Mouse (Mus musculus) CH12.LX (cell line): ENCODE data around the gene Tmem145. TPM values are rescaled to one million over a fixed set of nuclear protein-coding genes. Genes with fewer than 3 reads are reported as not detected.

Experiments
- DNase-seq: peaks from one replicate; pipeline ENCODE4 v3.0.0-alpha.2; 2013; ENCODE audit errors: extremely low read depth
- H3K27ac ChIP-seq: 2 replicates; pipeline ENCODE4 v1.5.1; 2012; ENCODE audit warnings: low read depth, mild to moderate bottlenecking, control low read depth, moderate library complexity; ENCODE audit not compliant: insufficient read depth
- H3K27me3 ChIP-seq: replicated peaks from 2 replicates; pipeline ENCODE3; 2012; ENCODE audit warnings: inconsistent platforms
- H3K36me3 ChIP-seq, 2 experiments: replicated peaks in 1 of 2; 2 replicates each; pipeline versions ENCODE3 to v1.6.1; 2012; ENCODE audit warnings: inconsistent platforms in 1 of 2, low read length in 1 of 2, mild to moderate bottlenecking in 1 of 2, mixed read lengths in 1 of 2, moderate library complexity in 1 of 2; ENCODE audit not compliant: control insufficient read depth in 1 of 2, insufficient read depth in 1 of 2
- H3K4me1 ChIP-seq, 2 experiments: 2 replicates each; pipeline ENCODE4 v1.6.1; 2012; ENCODE audit warnings: inconsistent platforms in 1 of 2, moderate library complexity in 1 of 2; ENCODE audit not compliant: insufficient read depth in 2 of 2, control insufficient read depth in 1 of 2
- H3K4me2 ChIP-seq: 2 replicates; pipeline ENCODE4 v1.6.1; 2012; ENCODE audit warnings: low read depth, mild to moderate bottlenecking, control low read depth; ENCODE audit not compliant: poor library complexity, insufficient read depth, severe bottlenecking
- H3K4me3 ChIP-seq, 3 experiments: fragments of 150-350 bp in 1 of 3; sonication (generic) in 1 of 3; replicated peaks in 1 of 3; 2 replicates each; pipeline versions ENCODE3 to v1.5.1; 2011 to 2012; ENCODE audit warnings: low read depth in 2 of 3, low read length in 2 of 3, mild to moderate bottlenecking in 2 of 3, moderate library complexity in 2 of 3, control low read depth in 1 of 3, improper control_type of control experiment in 1 of 3, inconsistent platforms in 1 of 3, mixed read lengths in 1 of 3; ENCODE audit not compliant: poor library complexity in 1 of 3
- H3K79me2 ChIP-seq: replicated peaks from 2 replicates; pipeline ENCODE4 v1.6.1; 2012; ENCODE audit warnings: mild to moderate bottlenecking, moderate library complexity; ENCODE audit not compliant: control insufficient read depth, poor library complexity, insufficient read depth, severe bottlenecking; ENCODE audit errors: extremely low read depth
- H3K9ac ChIP-seq: 2 replicates; pipeline ENCODE4 v1.6.1; 2012; ENCODE audit warnings: low read depth, mild to moderate bottlenecking, control low read depth, moderate library complexity; ENCODE audit not compliant: insufficient read depth
- H3K9me3 ChIP-seq: replicated peaks from 2 replicates; pipeline ENCODE3; 2012; ENCODE audit warnings: low read length, inconsistent platforms, mixed read lengths
- BHLHE40 ChIP-seq: IDR thresholded peaks from 2 replicates; pipeline ENCODE4 v1.6.1; 2011; ENCODE audit warnings: mild to moderate bottlenecking, low read depth, low read length, improper control_type of control experiment
- CHD2 ChIP-seq: IDR thresholded peaks from 2 replicates; pipeline ENCODE4 v1.6.1; 2011; ENCODE audit warnings: low read length, improper control_type of control experiment
- ELF1 ChIP-seq: IDR thresholded peaks from 2 replicates; pipeline ENCODE4 v1.6.1; 2014; ENCODE audit warnings: low read depth, mild to moderate bottlenecking, inconsistent platforms, low read length, improper control_type of control experiment
- HCFC1 ChIP-seq: IDR thresholded peaks from 2 replicates; pipeline ENCODE4 v1.6.1; 2012; ENCODE audit warnings: low read depth, mild to moderate bottlenecking, inconsistent platforms, low read length, improper control_type of control experiment
- IRF4 ChIP-seq: IDR thresholded peaks from 2 replicates; pipeline ENCODE4 v1.6.1; 2014; ENCODE audit warnings: low read depth, mild to moderate bottlenecking, inconsistent platforms, low read length, improper control_type of control experiment
- JUN ChIP-seq: IDR thresholded peaks from 2 replicates; pipeline ENCODE4 v1.6.1; 2011; ENCODE audit warnings: low read depth, mild to moderate bottlenecking, low read length, improper control_type of control experiment, moderate library complexity; ENCODE audit not compliant: insufficient read depth
- KAT2A ChIP-seq: IDR thresholded peaks from 2 replicates; pipeline ENCODE4 v1.6.1; 2012; ENCODE audit warnings: low read length, improper control_type of control experiment, inconsistent platforms; ENCODE audit not compliant: insufficient replicate concordance
- MAX ChIP-seq: IDR thresholded peaks from 2 replicates; pipeline ENCODE4 v1.6.1; 2011; ENCODE audit warnings: low read length, improper control_type of control experiment
- MAZ ChIP-seq: IDR thresholded peaks from 2 replicates; pipeline ENCODE4 v1.6.1; 2012; ENCODE audit warnings: low read depth, mild to moderate bottlenecking, inconsistent platforms, low read length, improper control_type of control experiment, moderate library complexity
- MXI1 ChIP-seq: IDR thresholded peaks from 2 replicates; pipeline ENCODE4 v1.6.1; 2011; ENCODE audit warnings: mild to moderate bottlenecking, low read depth, low read length, improper control_type of control experiment
- MYC ChIP-seq: IDR thresholded peaks from 2 replicates; pipeline ENCODE4 v1.6.1; 2011; ENCODE audit warnings: low read depth, mild to moderate bottlenecking, improper control_type of control experiment, low read length
- NELFE ChIP-seq: IDR thresholded peaks from 2 replicates; pipeline ENCODE4 v1.6.1; 2011; ENCODE audit warnings: low read depth, low read length, improper control_type of control experiment
- PAX5 ChIP-seq: IDR thresholded peaks from 2 replicates; pipeline ENCODE4 v1.6.1; 2012; ENCODE audit warnings: low read length, inconsistent platforms, mixed read lengths
- POLR2AphosphoS2 ChIP-seq: IDR thresholded peaks from 2 replicates; pipeline ENCODE4 v1.6.1; 2011; ENCODE audit warnings: low read depth, low read length, improper control_type of control experiment
- RAD21 ChIP-seq: IDR thresholded peaks from 2 replicates; pipeline ENCODE4 v1.6.1; 2011; ENCODE audit warnings: low read depth, mild to moderate bottlenecking, low read length, improper control_type of control experiment, moderate library complexity
- SIN3A ChIP-seq: IDR thresholded peaks from 2 replicates; pipeline ENCODE4 v1.6.1; 2012; ENCODE audit warnings: low read length, improper control_type of control experiment, inconsistent platforms
- TBP ChIP-seq: conservative IDR thresholded peaks from 2 replicates; pipeline ENCODE4 v1.6.1; 2011; ENCODE audit warnings: low read depth, low read length, improper control_type of control experiment
- TCF12 ChIP-seq: IDR thresholded peaks from 2 replicates; pipeline ENCODE4 v1.6.1; 2014; ENCODE audit warnings: low read depth, mild to moderate bottlenecking, inconsistent platforms, low read length, improper control_type of control experiment
- USF1 ChIP-seq: IDR thresholded peaks from 2 replicates; pipeline ENCODE4 v1.6.1; 2014; ENCODE audit warnings: low read depth, mild to moderate bottlenecking, inconsistent platforms, low read length, improper control_type of control experiment
- ZKSCAN1 ChIP-seq: IDR thresholded peaks from 2 replicates; pipeline ENCODE4 v1.6.1; 2012; ENCODE audit warnings: low read depth, inconsistent platforms, low read length, improper control_type of control experiment, borderline replicate concordance
- dilution Hi-C: fragments of 300-500 bp; cut with MboI; formaldehyde crosslinking; loops from 2 replicates; pipeline ENCODE4 v1.14.3; 2020; ENCODE audit warnings: low sequenced_read_pairs; ENCODE audit not compliant: extremely low pct_unique_long_range_greater_than_20kb, extremely low pct_ligation_motif_present
- in situ Hi-C: fragments of 300-500 bp; cut with MboI; formaldehyde crosslinking; loops from 3 replicates; pipeline ENCODE4 v1.14.3; 2019; ENCODE audit warnings: low sequenced_read_pairs, low pct_ligation_motif_present, low pct_unique_long_range_greater_than_20kb, mixed read lengths
- polyA plus RNA-seq: library from polyadenylated mRNA; unstranded; fragments of >175 nt; gene quantifications from 2 replicates; pipeline ENCODE4 v1.2.1, GENCODE M21; 2012; ENCODE audit warnings: low read depth; ENCODE audit not compliant: insufficient read length
- total RNA-seq, 2 experiments: library from RNA; depleted of rRNA; stranded (reverse); fragments of 300-350 nt in 1 of 2; fragments of >200 nt in 1 of 2; gene quantifications; 2 replicates each; pipeline ENCODE4 v1.2.3; 2012 to 2014

The Tmem145 gene
- total and polyA plus RNA-seq, 3 experiments = 0.10 TPM; not detected in 2

DNA sequence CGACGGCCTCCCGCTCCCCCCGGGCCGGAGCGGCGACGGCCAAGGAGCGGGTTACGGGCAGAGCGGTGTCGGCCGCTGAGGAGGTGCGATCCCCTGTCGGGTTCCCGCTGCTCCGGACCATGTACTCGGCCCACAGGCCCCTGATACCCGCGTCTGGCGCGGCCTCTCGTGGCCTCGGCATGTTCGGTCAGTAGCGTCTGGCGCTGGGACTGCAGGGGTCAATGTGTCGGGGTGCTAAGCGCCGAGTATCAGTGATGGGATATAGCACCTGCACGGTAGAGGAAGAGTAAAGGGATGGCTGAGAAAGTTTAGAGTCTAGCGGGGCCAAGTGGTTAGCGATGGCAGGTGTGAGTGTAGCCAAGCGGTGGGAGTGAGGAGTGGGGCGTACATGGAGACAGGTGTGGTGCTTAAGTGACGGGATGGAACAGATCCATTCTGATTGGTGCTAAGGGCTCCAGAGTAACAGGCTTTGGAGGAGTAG, 23.1 kb upstream of the Tmem145 start:
- H3K4me3 ChIP-seq = peak overlapping the region; percentile 68 to 73 (median 70)
- H3K4me2 ChIP-seq = peak overlapping the region; percentile 69
- H3K4me1 ChIP-seq = peaks cover 27 to 53% of the 10 kb centered on the region in 2 experiments
- in situ Hi-C loops (no loop called here), dilution Hi-C loops (no loop called here)
- peaks cover 9% of the 10 kb centered on the region for H3K79me2 ChIP-seq
- no peaks in the 10 kb centered on the region for H3K27me3 ChIP-seq
- H3K27ac ChIP-seq = peak overlapping the region; percentile 3; the same call in 1 of the 2 replicates
- no peaks in the 10 kb centered on the region for H3K9me3 ChIP-seq
- TF ChIP-seq POLR2AphosphoS2 (no peak), TCF12 (no peak), SIN3A (0 out of 2 replicates have a peak, but pooled peaks have one; percentile 8), JUN (no peak), BHLHE40 (no peak), USF1 (no peak)
- H3K36me3 ChIP-seq = peaks cover 31 to 36% of the 10 kb centered on the region in 2 experiments
- no peak for DNase-seq
- H3K9ac ChIP-seq = peak overlapping the region; percentile 88

DNA sequence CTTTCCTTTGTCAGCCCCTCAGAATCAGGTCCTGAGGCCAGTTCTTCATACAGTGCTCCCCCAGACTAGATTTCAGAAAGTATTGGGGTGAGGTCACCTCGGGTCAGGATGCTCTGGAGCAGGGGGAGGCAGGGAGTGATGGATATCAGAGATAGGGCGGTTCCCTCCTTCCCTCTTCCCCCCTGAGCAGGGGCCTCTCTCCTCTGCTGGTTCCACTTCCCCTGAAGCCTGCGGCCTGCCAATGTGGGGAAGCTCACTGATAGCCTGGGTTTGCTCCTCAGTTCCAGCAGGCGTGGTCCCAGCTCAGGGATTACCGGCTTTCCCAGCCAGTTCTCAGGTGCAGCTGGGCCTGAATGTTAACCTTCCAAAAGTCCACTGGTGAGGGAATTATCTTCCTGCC, 22.3 kb upstream of the Tmem145 start:
- H3K79me2 ChIP-seq = peaks cover 9% of the 10 kb centered on the region
- no peaks in the 10 kb centered on the region for H3K9me3 ChIP-seq
- H3K27ac ChIP-seq = no peak overlapping the region
- peak overlapping the region; percentile 69; the same call in 1 of the 2 replicates for H3K4me2 ChIP-seq
- dilution Hi-C loops (no loop called here), in situ Hi-C loops (no loop called here)
- H3K9ac ChIP-seq = peak overlapping the region; percentile 88; the same call in 1 of the 2 replicates
- no peak for DNase-seq
- peaks cover 40 to 44% of the 10 kb centered on the region in 2 experiments for H3K36me3 ChIP-seq
- TF ChIP-seq IRF4 = peak; percentile 26; the same call in 1 of the 2 replicates
- no peak for TF ChIP-seq TBP
- peak overlapping the region in 2 of 3 experiments; percentile 70 to 73 for H3K4me3 ChIP-seq
- peaks cover 25 to 50% of the 10 kb centered on the region in 2 experiments for H3K4me1 ChIP-seq
- H3K27me3 ChIP-seq = no peaks in the 10 kb centered on the region

DNA sequence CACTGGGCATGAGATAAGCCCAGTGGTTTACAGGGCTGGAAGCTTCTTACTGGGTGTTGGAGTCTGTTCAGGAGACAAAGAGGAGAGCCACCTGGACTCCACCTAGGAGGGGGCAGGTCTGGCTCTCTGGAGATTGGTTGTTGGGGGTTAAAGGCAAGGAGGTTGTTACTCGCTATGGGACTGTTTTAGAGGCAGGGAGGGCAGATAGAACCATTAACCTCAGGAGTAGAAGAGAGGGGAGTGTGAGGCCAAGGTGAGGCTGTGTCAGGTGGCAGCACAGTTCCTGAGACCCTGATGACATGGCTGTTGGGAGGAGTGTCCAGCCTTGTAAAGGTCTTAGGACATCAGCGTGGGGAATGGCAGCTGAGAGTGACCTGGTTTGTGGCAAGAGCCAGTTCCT, 21.7 kb upstream of the Tmem145 start:
- H3K9ac ChIP-seq = no peak overlapping the region
- H3K4me2 ChIP-seq = 0 out of 2 replicates have a peak overlapping the region, but pooled peaks have one; percentile 69
- peaks cover 9% of the 10 kb centered on the region for H3K79me2 ChIP-seq
- no peaks in the 10 kb centered on the region for H3K27me3 ChIP-seq
- H3K36me3 ChIP-seq = peaks cover 45 to 50% of the 10 kb centered on the region in 2 experiments
- no peak for DNase-seq
- TF ChIP-seq MAX (no peak), ZKSCAN1 (no peak), IRF4 (no peak), HCFC1 (no peak), PAX5 (no peak), TBP (no peak), MXI1 (no peak), MYC (no peak), TCF12 (no peak), CHD2 (no peak), NELFE (no peak), MAZ (no peak), ELF1 (no peak), KAT2A (no peak), RAD21 (no peak)
- in situ Hi-C loops (no loop called here), dilution Hi-C loops (no loop called here)
- H3K4me3 ChIP-seq = no peak overlapping the region
- no peak overlapping the region for H3K27ac ChIP-seq
- H3K4me1 ChIP-seq = peaks cover 25 to 49% of the 10 kb centered on the region in 2 experiments
- peaks cover 4% of the 10 kb centered on the region for H3K9me3 ChIP-seq
